Mouse (Mus musculus) liver, embryonic 14.5 days (tissue): ENCODE results near the gene Ccl22. TPM values are rescaled to one million over a fixed set of nuclear protein-coding genes. Genes with fewer than 3 reads are reported as not detected.

Experiments
- ATAC-seq: fragments of 200-750 bp; cut with Nextera tagmentation; 2 replicates; pipeline ENCODE4 v1.8.0; 2017; ENCODE audit warnings: moderate number of reproducible peaks, mild to moderate bottlenecking, moderate library complexity; ENCODE audit not compliant: insufficient read depth
- DNase-seq, 3 experiments: peaks; one replicate each; pipeline ENCODE4 v3.0.0-alpha.2; 2012 to 2013; ENCODE audit warnings: low read depth in 3 of 3, low spot score in 3 of 3
- H3K27ac ChIP-seq: fragments of 300-500 bp; sonication (generic); 2 replicates; pipeline ENCODE4 v1.5.1; 2014; ENCODE audit warnings: moderate library complexity, mild to moderate bottlenecking, control low read depth, inconsistent platforms
- H3K27me3 ChIP-seq: fragments of 300-500 bp; sonication (generic); 2 replicates; pipeline ENCODE4 v1.6.1; 2014; ENCODE audit warnings: mild to moderate bottlenecking, low read length, moderate library complexity; ENCODE audit not compliant: control insufficient read depth, insufficient read depth
- H3K36me3 ChIP-seq: fragments of 300-500 bp; sonication (generic); replicated peaks from 2 replicates; pipeline ENCODE4 v1.6.1; 2014; ENCODE audit warnings: low read depth; ENCODE audit not compliant: control insufficient read depth, insufficient read depth
- H3K4me1 ChIP-seq, 2 experiments: fragments of 200-500 bp in 1 of 2; fragments of 300-500 bp in 1 of 2; sonication (generic) in 1 of 2; replicated peaks; 2 replicates each; pipeline ENCODE4 v1.6.1; 2012 to 2014; ENCODE audit warnings: antibody characterized with exemption in 1 of 2, inconsistent platforms in 1 of 2, low read length in 1 of 2; ENCODE audit not compliant: control insufficient read depth in 2 of 2, insufficient read depth in 2 of 2
- H3K4me2 ChIP-seq: fragments of 300-500 bp; sonication (generic); 2 replicates; pipeline ENCODE4 v1.6.1; 2014; ENCODE audit warnings: low read depth, mild to moderate bottlenecking, control low read depth, moderate library complexity
- H3K4me3 ChIP-seq, 2 experiments: fragments of 200-500 bp in 1 of 2; fragments of 300-500 bp in 1 of 2; sonication (generic) in 1 of 2; 2 replicates each; pipeline ENCODE4 v1.5.1; 2012 to 2014; ENCODE audit warnings: low read depth in 2 of 2, low read length in 2 of 2, mild to moderate bottlenecking in 2 of 2, control low read depth in 1 of 2, inconsistent platforms in 1 of 2, moderate library complexity in 1 of 2; ENCODE audit not compliant: insufficient read depth in 1 of 2
- H3K9ac ChIP-seq: fragments of 300-500 bp; sonication (generic); replicated peaks from 2 replicates; pipeline ENCODE4 v1.6.1; 2014; ENCODE audit warnings: mild to moderate bottlenecking, control low read depth, moderate library complexity
- H3K9me3 ChIP-seq: fragments of 300-500 bp; sonication (generic); 2 replicates; pipeline ENCODE4 v1.6.1; 2016; ENCODE audit warnings: low read length, mixed read lengths; ENCODE audit not compliant: control insufficient read depth
- CTCF ChIP-seq: IDR thresholded peaks from 2 replicates; pipeline ENCODE4 v1.5.1; 2016; ENCODE audit warnings: antibody characterized with exemption, low read depth, control low read depth
- EP300 ChIP-seq: IDR thresholded peaks from 2 replicates; pipeline ENCODE4 v1.6.1; 2016; ENCODE audit warnings: antibody characterized with exemption, low read depth
- WGBS: fragments of 180-500 bp; shearing (Covaris S2); extraction: QIAGEN DNeasy Blood & Tissue Kit; methylation state at CpG from one replicate; pipeline ENCODE4 v1.1.7; 2014; ENCODE audit not compliant: insufficient replicate concordance; 5-methylcytosine and 5-hydroxymethylcytosine counted together
- polyA plus RNA-seq, 2 experiments: library from polyadenylated mRNA; depleted of rRNA in 1 of 2; stranded (reverse) in 1 of 2; unstranded in 1 of 2; fragments of >200 nt; fragmentation: Nextera tagmentation in 1 of 2; extraction: Ambion mirVana in 1 of 2; gene quantifications; 2 replicates each; pipeline versions ENCODE4 v1.2.1 to v1.2.3; 2012 to 2014

Gene Ccl22
- polyA plus RNA-seq, 2 experiments: 0.17 to 0.22 TPM

GRCm38 (mm10) chr8:94715871-94716270, 29.5 kb upstream of the Ccl22 start:
- H3K4me1 ChIP-seq: 0 out of 4 replicates have a peak, but pooled peaks cover 0 to 4% of the 10 kb centered on the region in 2 experiments
- no peak overlapping the region for H3K9ac ChIP-seq
- H3K27me3 ChIP-seq: peaks cover 9% of the 10 kb centered on the region; the same call in 1 of the 2 replicates
- H3K36me3 ChIP-seq: no peaks in the 10 kb centered on the region
- TF ChIP-seq EP300 (no peak), CTCF (no peak)
- ATAC-seq: no peak
- no peaks in the 10 kb centered on the region for H3K9me3 ChIP-seq
- no peak overlapping the region for H3K4me3 ChIP-seq
- H3K27ac ChIP-seq: no peak overlapping the region
- DNase-seq: no peak
- WGBS: 56% methylated on average over 3 of the region's 3 CpGs
- no peak overlapping the region for H3K4me2 ChIP-seq

- TF ChIP-seq EP300 (no peak), CTCF (no peak)
- ATAC-seq (no peak), DNase-seq (no peak)
- no peak overlapping the region for H3K4me2 ChIP-seq
- H3K4me3 ChIP-seq: no peak overlapping the region
- 0 out of 4 replicates have a peak, but pooled peaks cover 0 to under 1% of the 10 kb centered on the region in 2 experiments for H3K4me1 ChIP-seq
- H3K36me3 ChIP-seq: no peaks in the 10 kb centered on the region
- H3K9me3 ChIP-seq: no peaks in the 10 kb centered on the region
- H3K27ac ChIP-seq: no peak overlapping the region
- peaks cover 9% of the 10 kb centered on the region; the same call in 1 of the 2 replicates for H3K27me3 ChIP-seq
- 78% methylated on average over 1 of the region's 1 CpGs for WGBS
- H3K9ac ChIP-seq: no peak overlapping the region
Observed at GRCm38 (mm10) chr8:94716841-94717240, 28.5 kb upstream of the Ccl22 start.

- H3K9ac ChIP-seq: no peak overlapping the region
- no peak for ATAC-seq
- no peaks in the 10 kb centered on the region for H3K27me3 ChIP-seq
- H3K36me3 ChIP-seq: no peaks in the 10 kb centered on the region
- no peak overlapping the region for H3K4me3 ChIP-seq
- H3K9me3 ChIP-seq: no peaks in the 10 kb centered on the region
- peaks cover 16 to 17% of the 10 kb centered on the region in 2 experiments for H3K4me1 ChIP-seq
- H3K27ac ChIP-seq: no peak overlapping the region
- no peak for DNase-seq
- TF ChIP-seq CTCF: no peak
- no peak overlapping the region for H3K4me2 ChIP-seq
- 59% methylated on average over 5 of the region's 5 CpGs for WGBS
Observed at GRCm38 (mm10) chr8:94725998-94726397, 19.4 kb upstream of the Ccl22 start.

GRCm38 (mm10) chr8:94729301-94729700, 16.1 kb upstream of the Ccl22 start:
- Histone ChIP-seq H3K27me3 (no peaks in the 10 kb centered on the region), H3K9ac (peak overlapping the region; percentile 47; the same call in 1 of the 2 replicates), H3K4me3 (no peak overlapping the region), H3K27ac (peak overlapping the region; percentile 67), H3K36me3 (no peaks in the 10 kb centered on the region), H3K4me2 (peak overlapping the region; percentile 22), H3K4me1 (peaks cover 42 to 44% of the 10 kb centered on the region in 2 experiments), H3K9me3 (peaks cover 3% of the 10 kb centered on the region; the same call in 1 of the 2 replicates)
- WGBS: 24% methylated on average over 4 of the region's 4 CpGs
- ATAC-seq: peak; percentile 38; the same call in 1 of the 2 replicates
- TF ChIP-seq EP300: peak; percentile 17; the same call in 1 of the 2 replicates
- no peak for TF ChIP-seq CTCF
- DNase-seq: no peak

- TF ChIP-seq CTCF: peak; percentile 25; the same call in 1 of the 2 replicates
- peak; percentile 93 for TF ChIP-seq EP300
- peaks cover 3% of the 10 kb centered on the region; the same call in 1 of the 2 replicates for H3K9me3 ChIP-seq
- peak overlapping the region; percentile 98 for H3K27ac ChIP-seq
- 31% methylated on average over 5 of the region's 5 CpGs for WGBS
- ATAC-seq (peak; percentile 97), DNase-seq (peak; percentile 89 to 92 (median 91))
- H3K4me3 ChIP-seq: peak overlapping the region; percentile 10 to 19; a peak in 3 of 4 replicates
- peaks cover 64 to 72% of the 10 kb centered on the region in 2 experiments for H3K4me1 ChIP-seq
- H3K36me3 ChIP-seq: no peaks in the 10 kb centered on the region
- peak overlapping the region; percentile 88 for H3K9ac ChIP-seq
- H3K27me3 ChIP-seq: no peaks in the 10 kb centered on the region
- peak overlapping the region; percentile 80 for H3K4me2 ChIP-seq
Observed at GRCm38 (mm10) chr8:94733821-94734465, 11.4 kb upstream of the Ccl22 start.
